Mouse (Mus musculus): ENCODE data around the gene Zfp385a. TPM values are rescaled to one million over a fixed set of nuclear protein-coding genes. Genes with fewer than 3 reads are reported as not detected.

The Zfp385a gene
- total RNA-seq, 2 experiments from 2014 or later = 39.3 to 45.7 TPM

DNA sequence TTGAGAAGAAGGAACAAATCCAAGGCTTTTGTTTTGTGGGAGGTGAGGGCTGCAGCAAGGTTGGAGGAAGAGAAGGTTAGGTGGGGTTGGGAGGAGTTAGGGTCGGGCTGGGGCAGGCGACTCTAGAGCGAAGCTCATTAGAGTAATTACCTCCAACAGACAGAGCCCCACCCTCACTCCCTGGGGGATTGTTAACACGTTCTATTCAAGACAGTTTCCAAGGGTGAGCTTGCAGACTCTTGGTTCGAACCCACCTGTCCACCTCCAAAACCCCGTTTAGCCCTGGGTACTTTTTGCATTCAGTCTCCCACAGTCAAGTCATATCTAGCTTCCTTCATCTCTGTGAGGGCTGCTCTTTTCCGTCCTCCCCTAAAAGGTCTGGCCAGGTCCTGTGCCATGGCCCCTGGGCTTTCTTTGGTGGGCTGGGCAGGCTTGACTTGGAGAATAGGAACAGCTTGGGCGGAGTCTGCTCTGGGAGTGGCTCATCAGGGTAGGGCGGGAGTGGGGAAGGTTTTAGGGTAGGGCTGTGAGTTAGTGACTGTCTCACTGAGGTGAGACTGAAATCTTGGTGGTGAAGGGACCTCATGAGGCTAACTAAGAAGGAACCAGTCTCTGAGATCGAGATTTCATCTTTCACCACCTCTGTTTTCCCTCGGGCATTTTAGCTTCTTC lies 2.8 kb downstream of the Zfp385a start:
- no peak for DNase-seq

DNA sequence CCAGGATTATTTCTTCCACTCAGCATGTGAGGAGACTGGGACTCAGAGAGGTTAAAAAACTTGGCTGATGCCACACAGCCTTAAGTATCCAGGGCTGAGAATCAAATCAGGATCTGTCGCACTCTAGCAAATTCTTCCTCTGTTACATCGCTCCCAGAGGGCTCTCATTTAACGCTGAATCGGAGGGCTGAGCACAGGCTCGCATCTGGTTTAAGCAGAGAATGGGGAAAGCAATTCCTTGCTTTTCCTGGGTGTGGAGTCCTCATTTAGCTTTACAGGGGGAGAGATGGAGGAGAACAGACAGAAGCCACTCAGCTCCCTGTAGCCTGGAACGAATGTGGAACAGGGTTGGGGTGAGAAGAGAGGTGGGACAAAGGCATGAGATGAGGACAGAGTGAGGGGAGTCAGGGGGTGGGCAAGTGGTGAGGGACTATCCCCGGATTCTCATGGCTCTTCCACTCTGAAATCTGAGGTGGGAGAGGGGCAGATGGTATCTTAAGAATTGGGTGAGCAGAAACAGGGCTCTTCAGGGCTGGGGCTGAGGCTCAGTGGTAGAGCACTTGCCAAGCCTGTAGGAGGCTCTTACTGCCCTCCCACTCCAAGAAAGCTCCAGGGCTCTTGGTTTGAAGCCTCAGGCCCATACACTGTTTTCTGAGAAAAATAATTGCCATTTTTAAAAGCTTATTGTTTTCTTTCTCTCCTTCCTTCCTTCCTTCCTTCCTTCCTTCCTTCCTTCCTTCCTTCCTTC lies 4.2 kb downstream of the Zfp385a start:
- no peak for DNase-seq

DNA sequence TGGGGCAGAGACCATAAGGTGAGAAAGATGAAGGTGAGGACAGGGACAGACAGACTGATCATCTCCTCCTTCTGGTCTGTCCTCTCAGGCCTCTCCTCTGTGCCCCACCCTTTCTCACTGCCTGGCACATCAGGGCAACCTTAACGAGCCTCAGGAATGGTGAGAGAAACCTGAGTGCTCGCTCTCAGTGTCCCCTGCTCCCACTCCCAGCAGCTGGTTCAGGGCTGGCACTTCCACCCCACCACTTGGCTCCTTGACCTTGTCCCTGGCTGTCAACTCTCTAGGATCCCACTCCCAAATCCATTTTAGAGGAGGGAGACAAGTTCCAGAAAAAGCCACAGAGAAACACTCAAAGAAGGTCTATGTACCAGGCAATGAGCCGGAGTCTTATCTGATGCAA lies 4.9 kb downstream of the Zfp385a start:
- DNase-seq = no peak

DNA sequence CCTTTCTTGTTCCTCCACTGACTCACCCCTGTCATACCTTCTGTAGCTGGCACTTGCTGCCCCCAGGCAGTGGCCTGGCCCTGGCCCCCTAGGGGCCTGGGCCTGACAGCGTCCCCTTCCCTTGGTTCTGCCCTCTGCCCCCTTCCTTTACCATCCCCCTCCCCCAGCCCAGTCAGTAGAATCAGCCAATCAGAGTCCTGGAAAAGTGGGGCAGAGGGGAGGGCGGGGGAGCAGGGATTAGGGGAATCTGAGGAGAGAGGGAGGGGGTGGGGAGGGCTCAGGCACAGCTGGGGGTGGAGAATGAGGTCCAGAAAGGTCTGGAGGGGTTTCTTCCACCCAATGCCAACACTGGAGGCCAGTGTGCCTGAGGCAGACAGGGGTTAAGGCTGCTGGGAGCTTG lies 5.7 kb downstream of the Zfp385a start:
- no peak for DNase-seq

DNA sequence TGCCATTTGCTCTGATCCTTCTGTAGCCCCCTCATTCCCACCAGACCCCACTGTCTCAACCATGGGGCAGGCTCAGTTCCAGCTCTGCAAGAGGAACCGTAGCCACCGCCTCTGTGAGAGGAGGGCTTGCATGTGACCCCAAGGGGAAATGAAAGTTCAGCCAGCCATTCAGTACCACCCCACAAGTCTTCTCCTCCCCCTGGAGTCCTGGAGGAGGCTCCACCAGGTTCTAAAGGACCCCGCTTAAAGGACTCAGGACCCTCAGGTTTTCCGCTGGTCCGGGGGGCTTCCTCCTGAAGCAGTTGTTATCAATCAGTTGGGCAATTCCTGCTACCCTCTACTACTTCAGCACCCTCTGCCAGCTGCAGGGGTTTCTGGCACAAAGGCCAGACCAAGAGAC lies 6.2 kb downstream of the Zfp385a start:
- DNase-seq = no peak

DNA sequence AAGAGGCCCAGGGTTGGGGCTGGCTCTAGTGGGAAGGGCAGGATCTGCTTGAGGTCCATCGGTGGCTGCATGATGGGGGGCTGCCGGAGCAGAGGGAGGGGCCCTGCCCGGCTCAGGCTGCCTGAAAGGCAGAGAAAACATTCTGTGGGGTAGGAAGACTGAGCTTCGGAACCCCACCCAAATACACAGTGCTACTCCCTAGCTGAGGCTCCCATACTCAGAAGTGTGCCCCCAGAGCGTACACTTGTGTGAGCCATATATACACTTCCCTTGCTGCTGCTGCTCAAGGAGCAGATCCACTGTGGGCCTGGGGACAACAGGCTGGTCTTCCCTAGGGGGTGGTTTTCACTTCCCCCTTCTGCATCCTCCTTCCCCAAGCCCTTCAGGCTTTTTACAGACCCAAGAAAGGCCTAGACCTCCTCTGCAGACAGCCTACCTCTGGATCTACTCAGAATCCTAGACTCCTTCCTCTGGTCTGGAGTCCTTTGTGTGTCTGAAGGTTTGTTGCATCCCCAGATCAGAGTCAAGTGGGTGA lies 6.7 kb downstream of the Zfp385a start:
- no peak for DNase-seq

DNA sequence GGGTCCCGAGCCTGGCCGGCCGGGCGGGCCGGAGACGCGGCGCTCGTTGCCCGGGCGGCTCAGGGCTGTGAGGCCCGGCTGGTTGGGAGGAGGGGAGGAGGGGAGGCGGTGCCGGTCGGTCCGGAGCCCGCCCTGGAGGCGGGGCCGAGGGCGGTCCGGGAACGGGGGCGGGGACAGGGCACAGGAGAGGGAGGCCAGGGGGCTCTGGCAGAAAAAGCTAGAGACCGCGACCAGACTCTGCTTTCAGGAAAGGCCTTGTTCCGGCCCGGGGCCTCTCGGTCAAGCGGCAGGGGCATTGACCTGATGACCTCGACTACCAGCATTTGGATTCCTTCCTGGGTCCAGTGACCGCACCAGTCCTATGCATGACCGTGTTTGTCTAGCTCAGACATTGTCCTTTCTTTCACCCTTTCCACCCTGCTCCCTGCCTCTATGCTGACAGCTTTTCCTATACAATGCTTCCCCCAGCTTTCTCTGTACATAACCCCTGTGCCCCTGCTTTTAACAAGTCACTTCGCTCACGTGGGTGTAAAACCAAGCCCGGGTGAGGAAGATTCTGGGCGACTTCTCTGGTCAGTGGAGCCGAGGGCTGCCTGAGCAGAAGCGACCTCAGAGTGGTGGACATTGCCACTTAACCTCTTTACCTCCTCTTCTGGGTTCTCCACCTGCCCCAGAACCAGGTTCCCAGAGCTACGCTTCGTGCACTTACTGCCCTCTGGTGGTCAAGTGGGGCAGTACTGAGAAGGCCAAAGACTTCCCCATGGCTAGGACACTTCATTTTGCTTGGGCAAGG lies 16.2 kb downstream of the Zfp385a start:
- peak; percentile 91 for DNase-seq

DNA sequence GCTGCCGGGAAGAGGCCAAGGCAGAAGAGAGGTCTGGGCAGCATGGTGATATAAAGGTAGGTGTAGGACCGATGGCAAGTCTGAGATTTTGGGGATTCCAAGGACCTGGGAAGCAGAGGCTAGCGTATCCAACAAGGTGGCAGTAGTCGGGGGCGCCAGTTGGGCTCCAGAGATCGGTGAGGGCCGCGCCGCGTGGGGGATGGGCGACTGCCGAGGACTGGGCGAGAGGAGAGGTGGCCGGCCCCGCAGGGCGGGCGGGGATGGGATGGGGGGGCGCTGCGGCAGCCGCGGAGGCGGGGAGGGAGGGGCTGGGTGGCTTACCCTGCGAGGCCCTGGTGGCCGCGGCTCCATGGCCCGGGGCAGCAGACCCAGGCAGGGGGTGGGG lies 16.8 kb downstream of the Zfp385a start:
- peak; percentile 71 for DNase-seq

DNA sequence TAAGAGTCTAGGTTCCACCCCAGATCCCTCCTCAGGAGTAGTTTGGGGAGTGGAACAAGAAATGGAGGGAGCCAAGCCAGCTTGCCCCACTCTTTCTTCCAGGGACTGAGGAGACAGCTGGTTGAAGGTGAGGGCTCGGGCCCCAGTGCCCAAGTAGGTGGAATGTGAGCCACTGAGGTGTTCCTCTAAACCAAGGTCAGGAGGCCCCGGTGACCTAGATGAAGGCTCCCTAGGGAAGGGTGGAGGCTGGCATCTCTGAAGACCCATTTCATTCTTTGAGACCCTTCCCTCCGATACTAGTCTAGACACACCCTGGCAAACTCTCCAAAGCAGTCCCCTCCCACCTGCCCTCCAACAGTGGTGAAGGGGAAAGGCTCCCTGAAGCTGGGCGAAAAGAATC lies 17.5 kb downstream of the Zfp385a start:
- DNase-seq = no peak

DNA sequence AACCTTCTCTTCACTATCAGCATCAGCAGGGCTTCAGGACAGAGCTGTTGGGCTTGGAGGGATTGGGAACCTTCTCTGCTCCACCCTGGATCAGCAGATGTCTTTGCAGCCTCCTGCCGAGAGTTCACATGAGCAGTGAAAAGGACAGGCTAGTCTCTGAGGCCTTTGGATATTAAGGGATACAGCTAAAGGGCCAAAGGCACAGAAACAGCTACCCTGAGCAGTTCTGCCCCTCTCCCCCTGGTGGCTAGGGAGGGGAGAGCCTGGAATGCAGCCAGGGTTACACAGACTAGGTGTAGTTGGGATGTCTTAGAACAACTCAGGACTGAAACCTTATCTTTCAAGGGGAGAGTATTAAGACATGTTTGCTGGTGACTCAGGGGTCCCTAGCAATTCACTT lies 18.8 kb downstream of the Zfp385a start:
- no peak for DNase-seq

DNA sequence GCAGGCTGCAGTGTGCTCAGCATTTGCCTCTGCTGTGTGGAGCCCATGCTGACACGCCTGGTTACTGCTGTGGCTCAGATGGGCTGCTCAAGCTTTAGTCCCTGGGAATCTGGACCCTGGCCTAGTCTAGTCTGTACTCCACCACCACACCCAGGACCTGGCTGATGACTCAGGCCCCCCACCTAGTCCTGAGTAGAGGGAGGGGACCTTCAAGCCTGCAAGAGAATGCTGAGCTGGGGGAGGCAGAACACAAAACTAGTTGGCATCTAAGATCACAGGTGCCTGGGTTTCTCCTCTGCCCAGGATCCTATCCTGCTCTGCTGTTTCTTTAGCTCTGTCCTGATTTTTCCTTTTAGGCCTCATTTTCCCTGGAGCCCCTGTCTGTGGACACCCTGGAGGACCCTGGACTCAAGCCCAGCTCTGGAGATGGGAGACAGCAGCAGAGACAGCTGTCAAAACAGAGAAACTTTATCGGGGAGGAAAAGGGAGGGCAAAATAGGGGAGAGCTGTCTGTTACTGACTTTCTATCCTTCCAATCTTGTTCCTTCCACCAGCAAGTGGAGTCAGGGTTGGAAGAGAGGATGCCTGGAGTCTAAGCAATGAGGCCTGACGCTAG lies 21.6 kb downstream of the Zfp385a start:
- DNase-seq = no peak

DNA sequence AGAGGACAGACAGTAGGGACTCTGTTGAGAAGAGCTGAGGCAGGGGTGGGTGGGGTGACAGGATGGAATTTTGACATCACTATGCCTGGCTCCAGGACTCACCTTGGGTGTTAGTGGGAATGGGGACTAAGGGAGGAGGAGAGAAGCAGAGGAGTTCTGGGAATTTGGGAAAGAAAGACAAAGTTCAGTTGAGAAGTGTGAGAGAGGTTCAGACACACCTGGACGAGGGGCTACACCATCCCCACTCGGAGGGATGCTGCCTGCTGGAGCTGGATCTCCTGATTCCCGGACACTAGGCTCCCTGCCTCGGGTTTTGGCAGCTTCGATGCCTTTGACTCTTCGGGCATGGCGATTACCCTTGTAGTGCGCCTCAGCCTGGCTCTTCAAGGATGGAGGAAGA lies 22.2 kb downstream of the Zfp385a start:
- DNase-seq = no peak

DNA sequence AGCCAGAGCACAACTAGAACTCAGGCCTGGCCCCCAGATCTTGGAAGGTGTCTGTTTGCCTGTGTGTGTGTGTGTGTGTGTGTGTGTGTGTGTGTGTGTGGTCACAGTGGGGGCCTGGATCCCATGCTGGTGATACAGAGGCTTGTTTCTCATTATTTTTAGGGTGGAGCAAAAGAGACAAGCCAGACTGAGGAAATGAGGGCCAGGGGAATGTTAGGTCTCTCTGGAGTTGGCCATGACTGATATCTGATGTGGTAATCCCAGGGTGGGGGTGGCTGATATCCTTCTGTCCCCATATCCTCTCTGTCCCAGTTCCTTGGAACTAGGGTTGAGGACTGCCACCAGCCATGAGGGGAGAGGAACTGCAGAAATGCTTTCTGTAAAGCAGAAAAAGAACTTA lies 22.8 kb downstream of the Zfp385a start:
- no peak for DNase-seq

DNA sequence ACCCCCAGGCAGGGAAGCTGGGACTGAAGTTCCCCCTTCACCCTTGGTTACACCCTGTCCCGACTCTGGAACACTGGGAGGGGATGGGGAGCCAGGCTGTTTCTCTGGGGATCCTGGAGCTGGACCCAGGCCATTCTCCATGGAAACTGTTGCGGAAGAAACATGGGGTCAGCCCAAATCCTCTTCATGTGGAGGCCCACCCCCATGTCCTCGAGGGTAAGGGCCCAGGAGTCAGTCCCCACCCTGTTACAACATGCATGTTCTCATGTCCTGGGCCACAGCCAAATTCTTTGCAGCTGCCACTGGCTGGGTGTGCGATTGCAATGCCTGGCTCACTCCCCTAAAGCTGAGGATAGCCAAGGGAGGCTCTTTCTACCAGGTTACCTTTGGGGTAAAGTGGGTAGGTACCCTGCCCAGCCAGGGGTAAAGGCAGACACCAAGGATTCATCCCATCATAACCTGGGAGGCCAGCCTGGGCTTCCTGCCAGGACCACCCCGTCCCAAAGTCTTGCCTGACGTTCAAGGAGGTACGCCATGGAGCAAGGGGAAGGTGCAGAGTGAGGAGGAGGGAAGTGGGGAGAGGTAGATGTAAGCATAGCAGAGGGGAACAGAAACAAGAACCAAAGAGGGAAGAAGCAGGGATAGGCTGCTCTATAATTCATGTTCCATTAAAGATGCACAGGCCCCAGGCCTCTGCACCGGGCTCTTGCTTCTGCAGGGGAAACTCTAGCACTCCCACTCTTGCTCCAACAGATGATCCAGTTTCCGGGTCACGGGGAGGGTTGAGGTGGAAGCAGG lies 23.7 kb downstream of the Zfp385a start:
- DNase-seq = peak; percentile 65

DNA sequence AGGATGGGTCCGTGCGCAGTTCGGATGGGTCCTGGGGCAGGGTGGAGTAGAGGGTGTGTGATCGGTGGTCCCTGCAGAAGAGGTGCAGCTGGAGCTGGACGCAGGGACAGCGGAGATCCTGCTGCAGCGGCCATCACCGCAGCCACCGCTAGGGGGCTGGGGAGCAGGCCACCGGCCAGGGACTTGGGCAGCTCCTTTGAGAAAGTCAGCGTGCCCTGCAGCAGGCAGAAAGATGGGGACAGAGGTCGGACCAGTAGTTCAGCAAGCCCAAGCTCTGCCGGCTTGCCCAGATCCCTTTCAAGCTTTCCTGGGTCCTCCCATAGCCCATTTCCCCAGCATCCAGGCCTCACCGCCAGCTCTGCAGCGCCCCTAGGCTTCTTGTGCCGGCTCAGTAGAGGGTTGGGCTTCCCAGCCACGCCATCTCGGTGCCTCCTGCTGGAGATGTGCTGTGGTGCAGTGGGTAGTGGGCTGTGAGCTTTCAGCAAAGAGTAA lies 24.8 kb downstream of the Zfp385a start:
- DNase-seq = peak; percentile 88

DNA sequence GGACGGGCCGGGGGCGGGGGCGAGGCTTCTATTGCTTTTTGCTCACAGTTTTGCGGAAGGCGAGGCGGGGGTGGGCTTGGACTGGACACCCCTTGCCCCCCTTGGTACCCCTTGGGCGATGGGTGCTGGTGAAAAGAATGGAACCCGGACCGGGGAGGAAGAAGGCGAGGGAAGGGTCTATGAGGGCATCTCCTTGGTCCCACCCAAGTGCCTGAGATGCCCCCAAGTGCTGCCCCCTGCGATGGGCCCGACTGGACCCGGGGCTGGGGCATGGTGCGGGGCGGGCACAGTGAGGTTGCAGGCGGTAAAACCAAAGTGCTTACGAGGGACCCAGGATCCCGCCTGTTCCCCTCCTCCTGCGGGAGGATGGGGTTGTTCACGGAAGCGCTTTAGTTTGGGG lies 25.7 kb downstream of the Zfp385a start:
- DNase-seq = no peak

DNA sequence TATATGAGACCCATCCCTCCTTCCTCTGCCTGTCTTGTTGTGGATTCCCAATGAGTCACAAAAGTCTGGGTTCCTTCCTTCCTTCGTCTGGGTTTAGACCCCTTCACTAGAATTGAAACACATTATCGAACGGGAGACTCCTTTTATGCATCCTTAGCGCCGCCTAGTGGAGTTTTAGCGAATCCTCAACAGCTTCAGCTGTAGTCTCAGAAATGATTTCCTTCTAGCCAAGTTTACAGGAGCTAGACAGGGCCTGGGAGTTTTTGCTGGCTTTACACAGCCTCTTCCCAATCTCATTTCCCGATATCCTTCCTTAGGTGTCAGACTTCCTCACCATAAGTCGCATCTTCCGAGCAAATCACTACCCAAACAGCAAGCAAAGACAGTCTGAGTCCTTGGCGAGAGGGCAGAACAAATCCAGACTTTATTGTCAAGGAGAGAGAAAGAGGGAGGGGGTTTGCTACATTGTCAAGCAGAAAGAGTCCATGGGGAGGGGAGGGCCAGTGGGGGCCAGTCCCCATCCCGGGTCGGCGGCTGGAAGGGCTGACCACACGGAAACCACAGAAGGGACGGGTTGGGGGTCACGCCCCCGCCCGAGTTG lies 26.3 kb downstream of the Zfp385a start:
- no peak for DNase-seq

DNA sequence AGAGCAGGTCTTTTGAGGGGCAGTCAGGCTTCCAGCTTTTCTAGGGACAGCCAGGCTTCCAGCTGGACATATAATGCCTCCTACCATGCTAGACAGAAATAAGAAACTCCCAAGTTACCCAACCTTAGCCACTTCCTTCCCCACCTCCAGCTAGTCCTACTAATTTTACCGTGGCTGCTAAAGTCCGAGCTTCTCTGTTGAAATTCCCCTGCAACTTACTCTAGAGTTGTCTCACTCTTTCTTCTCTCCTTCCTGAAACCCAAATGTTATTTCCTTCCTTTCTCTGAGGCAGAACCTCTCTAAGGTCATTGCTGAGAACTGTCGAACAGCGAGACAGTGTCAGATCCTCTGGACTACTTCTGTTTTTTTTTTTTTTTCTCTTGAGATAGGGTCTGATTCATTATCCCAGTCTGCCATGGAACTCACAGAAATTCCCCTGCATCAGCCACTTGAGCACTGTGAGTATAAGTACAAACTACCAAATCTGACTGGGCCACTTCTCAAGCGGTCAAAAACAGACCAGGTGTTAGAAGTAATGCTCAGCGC lies 29.5 kb downstream of the Zfp385a start, which contains the start of gene Gpr84:
Gpr84 (minus strand) TSS at position 248 of the 546 bp plus-strand sequence.
- DNase-seq = no peak

DNA sequence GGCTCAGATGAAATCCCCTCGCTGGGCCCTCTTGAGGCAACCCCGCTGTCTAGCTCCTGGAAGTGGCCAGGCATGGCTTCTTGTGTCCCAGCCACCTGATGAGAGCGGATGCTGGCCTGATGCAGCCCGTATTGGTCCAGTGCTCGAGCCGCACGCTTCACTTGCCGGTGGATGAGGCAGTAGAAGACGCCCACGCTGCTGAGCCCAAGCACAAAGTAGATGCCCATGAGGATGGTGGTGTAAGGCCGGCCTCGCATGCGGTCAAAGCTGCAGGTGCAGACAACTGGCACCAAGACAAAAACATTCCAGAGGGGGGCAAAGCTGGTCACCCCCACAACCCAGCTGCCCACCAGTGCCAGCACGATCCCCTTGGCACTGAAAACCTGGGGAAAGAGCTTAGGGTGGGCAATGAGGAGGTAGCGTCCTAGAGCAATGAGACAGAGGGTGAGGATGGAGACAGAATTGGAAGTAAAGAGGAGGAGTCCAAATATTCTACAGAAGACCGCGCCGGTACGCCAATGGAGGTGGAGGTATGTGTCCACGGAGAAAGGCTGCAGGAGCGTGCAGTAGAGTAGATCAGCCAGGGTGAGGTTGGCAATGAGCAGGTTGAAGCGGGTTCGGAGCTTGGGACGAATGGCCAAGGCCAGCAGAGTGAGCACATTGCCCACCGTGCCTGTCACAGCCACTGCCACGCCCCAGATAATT lies 30.9 kb downstream of the Zfp385a start:
- no peak for DNase-seq

All from gastrocnemius, postnatal 10 days (tissue).